Mouse (Mus musculus): ENCODE data around the gene Pbld2.

GRCm38 (mm10) chr10:63028396-63028795, 4.3 kb downstream of the Pbld2 start:
- TF ChIP-seq POLR2A (IDR thresholded peaks at IDR 0.05; ENCODE audit: borderline replicate concordance, extremely low read depth, insufficient read depth, insufficient read length, poor library complexity, severe bottlenecking) (no peak), CTCF (IDR thresholded peaks at IDR 0.05; ENCODE audit: borderline replicate concordance, extremely low read depth, insufficient read depth, insufficient read length) (no peak)
